Mouse (Mus musculus) brain, embryonic 14.5 days (tissue): Measurements from ENCODE around the gene Ccdc62.

Experiments used
- CTCF ChIP-seq: fragments of 200-500 bp; IDR thresholded peaks from 2 replicates; pipeline ENCODE4 v1.5.1; 2012; ENCODE audit warnings: inconsistent platforms, mild to moderate bottlenecking, moderate library complexity, borderline replicate concordance; ENCODE audit not compliant: insufficient read depth, insufficient read length; ENCODE audit errors: extremely low read depth
- POLR2A ChIP-seq: fragments of 200-500 bp; IDR thresholded peaks from 2 replicates; pipeline ENCODE4 v1.6.1; 2012; ENCODE audit warnings: mild to moderate bottlenecking, inconsistent platforms, borderline replicate concordance; ENCODE audit not compliant: poor library complexity, insufficient read depth, insufficient read length, severe bottlenecking; ENCODE audit errors: extremely low read depth

DNA sequence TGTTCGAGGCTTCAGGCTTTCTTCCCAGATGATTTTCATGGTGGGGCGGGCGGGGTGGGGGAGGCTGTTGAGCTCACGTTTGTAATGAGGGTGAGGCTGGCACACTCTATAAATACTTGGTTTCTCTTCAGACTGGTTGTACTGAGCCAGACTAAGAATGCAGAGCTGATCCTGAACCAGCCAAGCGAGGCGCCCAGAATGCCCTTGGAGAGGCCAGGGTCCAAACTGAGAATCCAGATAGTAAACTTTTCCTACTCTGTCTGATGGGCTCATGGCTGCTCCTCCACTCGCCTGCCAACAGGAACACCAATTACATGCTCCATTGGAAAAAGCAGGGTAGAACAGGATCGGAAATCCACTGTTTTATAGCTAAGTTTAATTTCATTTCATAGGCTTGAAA, 38.7 kb downstream of the Ccdc62 start:
- no peak for TF ChIP-seq POLR2A
- no peak for TF ChIP-seq CTCF
